Mouse (Mus musculus) ZHBTc4 (cell line): ENCODE measurements around the gene Pitpnm2.
"Not testable (repeated sequence)": the region's sequence is repeated elsewhere in the genome, so short reads cannot be mapped to it uniquely, and the experiment has no call there.

Source experiments
- DNase-seq: peaks from one replicate; pipeline ENCODE4 v3.0.0-alpha.2; 2011; ENCODE audit warnings: low read depth, low spot score

The Pitpnm2 gene

DNA sequence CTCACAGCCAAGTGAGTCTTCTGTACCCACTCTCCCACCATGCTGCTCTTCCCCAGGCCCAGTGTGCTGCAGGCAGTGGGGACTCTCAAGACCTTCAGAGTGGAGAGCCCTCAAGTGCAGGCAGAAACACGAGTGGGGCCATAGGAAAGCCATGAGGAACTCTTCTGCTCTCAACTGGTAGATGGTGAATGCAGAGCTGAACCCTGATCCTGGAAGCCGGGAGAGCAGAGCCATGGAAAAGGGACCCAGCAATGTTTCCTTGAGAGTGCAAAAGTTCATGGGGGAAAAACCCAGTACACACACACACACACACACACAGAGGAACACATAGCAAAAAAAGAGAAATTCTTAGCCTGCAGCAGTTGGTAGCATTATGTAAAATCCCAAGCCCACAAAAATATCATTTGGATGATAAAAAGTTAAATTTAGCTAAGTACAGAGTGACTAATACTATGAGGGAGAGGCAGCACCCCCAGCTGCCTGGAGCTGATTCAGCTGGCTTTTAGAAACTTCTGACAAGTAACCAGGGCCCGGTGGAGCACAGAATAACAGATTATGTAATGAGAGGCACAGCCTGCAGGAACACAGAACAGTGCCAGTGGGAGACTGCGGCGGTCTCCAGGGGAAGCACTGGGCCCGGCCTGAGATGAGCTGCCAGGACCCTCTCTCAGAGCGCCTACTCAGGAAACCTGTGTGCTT lies 28.4 kb downstream of the Pitpnm2 start:
- DNase-seq: no peak

DNA sequence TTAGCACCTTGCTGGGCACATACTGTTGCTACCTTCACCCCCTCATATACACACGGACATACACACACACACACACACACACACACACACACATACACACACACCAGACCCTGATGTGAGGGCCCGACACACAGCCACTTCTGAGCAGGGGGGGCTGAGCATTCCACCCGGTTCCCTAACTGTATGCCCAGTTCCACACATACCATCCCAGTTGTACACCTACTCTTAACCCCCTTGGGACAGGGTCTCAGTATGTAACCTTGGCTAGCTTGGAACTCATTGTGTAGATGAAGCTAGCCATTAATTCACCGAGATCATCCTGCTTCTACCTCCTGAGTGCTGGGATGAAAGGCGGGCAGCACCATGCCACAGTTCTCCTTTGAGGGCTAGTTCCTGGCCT lies 29.0 kb downstream of the Pitpnm2 start:
- no peak for DNase-seq

DNA sequence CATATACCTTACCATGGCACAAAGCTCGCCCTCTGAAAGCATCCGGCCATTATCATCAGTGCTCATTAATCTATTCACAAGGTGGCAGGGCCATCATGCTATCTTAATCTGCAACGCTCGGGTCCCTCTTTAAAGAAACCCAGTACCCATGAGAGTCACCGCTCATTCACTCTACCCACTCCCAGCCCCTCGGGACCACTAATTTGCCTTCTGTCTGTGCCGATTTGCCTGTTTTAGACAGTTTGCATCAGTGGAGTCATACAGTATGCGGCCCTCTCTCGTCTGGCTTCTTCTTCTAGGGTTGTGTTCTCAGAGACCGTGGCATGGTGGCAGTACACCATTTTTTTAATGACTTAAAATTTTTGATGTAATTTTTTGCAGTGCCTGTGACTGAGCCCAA lies 30.1 kb downstream of the Pitpnm2 start:
- DNase-seq: no peak

DNA sequence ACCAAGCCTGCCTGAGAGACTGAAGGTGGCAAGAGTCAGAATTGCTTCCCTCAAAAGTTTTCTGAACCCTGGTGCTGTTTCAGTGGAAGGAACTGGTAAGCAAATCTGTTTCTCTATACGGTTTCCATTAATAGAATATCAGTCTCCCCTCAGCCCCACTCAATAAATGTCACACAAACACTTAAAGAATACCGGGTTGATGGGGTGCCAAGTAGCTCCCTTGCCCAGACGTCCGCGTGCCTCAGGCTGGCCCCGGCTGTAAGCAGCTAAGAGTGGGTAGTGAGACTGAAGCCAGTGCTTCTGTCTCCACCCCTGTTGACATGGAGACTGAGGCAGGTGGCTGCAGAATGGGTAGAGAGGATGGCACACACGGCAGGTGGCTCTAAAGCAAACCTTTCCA lies 30.6 kb downstream of the Pitpnm2 start:
- no peak for DNase-seq

DNA sequence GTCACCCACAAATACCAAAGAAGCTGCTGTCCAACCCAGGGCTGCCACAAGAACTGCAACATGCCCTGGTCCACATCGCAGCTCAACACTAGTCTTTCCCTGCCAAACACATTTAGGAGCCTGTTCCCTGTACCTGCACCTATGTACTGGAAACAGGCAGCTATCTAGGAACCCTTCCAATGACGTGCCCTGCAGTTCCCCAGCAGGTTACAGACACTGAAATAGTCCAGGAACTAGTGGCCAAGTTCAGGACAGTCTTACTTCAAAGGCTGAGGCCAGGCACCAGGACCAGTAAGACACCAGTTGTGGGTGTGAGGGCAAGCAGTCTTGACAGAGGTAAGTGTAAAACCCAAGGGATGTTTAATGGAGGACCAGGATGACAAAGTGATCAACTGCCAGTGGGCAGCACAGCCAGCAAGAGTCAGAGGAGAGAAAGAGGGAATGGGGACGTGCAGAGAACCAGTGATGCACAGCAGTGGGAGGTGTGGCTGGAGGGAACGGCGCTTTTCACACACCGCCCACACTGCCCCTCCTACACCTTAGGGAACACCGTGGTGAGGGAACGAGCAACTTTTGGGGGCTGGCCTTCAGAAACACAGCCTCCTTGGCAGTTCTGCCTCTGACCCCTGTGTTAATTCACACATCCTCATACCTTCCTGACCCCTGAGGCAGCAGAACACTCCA lies 31.9 kb downstream of the Pitpnm2 start:
- no peak for DNase-seq

DNA sequence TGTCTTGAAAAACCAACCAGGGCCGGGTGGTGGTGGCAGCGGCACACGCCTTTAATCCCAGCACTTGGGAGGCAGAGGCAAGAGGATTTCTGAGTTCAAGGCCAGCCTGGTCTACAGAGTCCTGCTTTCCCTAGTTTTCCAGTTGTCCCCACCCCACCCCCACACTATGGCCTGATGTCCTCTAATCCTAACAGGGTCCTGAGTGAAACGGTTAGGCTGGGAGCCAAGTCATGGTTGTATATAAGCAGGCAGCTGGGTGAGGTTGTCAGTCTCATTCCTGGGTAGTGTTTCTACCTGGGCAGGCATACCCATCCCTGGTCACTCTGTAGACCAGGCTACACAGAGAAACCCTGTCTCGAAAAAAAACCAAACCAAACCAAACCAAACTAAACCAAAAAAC lies 32.5 kb downstream of the Pitpnm2 start:
- not testable (repeated sequence) for DNase-seq

DNA sequence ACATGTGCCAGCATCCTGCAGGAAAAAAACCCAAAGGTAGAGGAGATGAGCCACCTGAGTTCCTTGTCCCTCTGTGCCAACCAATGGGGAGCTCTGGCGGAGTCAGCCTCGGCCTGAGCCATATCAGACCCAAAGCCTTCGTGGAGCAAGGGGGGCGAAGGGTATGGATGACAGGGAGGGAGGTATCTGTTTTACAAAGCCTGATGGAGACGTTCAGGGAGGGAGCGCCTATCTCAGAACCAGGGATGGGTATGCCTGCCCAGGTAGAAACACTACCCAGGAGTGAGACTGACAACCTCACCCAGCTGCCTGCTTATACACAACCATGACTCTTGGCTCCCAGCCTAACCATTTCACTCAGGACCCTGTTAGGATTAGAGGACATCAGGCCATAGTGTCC lies 33.2 kb downstream of the Pitpnm2 start:
- no peak for DNase-seq

DNA sequence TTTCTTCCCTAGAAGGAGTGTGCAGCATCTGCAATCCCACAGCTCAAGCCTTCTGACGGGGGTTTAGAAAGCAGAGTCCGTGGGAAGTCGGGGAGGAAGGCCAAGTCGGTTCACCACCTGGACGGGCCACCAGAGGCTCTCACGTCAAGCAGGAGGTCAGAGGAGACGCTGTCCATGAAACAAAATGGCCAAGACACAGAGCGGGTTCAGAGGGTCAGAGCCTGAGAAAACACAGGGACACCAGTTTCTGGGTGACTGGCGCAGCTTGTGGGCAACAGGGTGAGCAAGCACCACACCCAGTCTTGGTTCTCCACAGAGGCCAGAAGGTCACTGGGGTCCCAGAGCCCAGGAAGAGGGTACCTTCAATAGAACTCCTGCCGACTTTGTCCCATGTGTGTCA lies 33.9 kb downstream of the Pitpnm2 start:
- no peak for DNase-seq

DNA sequence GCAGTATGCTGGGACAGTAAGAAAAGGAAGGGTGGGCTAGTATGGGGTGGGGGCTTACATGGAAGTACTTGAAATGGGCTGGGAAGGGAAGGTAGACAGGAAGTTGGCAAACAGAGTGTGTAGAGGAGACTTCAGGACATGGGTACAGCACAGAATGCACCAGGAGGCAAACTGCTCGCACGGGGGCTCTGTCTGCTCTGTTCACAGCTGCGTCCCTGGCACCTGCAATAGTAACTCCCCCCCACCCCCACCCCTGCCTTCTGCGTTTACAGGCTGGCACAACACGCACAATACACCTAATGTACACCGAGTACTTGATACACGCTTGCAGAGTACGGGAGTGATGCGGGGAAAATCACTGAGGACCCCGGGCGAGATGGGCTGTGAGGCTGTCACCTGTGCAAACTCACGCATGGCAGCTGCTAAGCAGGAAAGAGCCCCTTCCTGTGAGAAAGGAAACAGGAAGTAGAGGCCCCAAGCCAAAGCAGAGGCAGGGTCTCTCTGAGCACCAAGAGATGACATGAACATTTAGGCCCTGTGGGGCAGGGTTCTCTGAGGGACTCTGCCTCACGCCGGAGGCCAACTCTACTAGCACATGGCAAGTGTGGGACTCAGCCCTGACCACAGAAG lies 34.9 kb downstream of the Pitpnm2 start:
- no peak for DNase-seq

DNA sequence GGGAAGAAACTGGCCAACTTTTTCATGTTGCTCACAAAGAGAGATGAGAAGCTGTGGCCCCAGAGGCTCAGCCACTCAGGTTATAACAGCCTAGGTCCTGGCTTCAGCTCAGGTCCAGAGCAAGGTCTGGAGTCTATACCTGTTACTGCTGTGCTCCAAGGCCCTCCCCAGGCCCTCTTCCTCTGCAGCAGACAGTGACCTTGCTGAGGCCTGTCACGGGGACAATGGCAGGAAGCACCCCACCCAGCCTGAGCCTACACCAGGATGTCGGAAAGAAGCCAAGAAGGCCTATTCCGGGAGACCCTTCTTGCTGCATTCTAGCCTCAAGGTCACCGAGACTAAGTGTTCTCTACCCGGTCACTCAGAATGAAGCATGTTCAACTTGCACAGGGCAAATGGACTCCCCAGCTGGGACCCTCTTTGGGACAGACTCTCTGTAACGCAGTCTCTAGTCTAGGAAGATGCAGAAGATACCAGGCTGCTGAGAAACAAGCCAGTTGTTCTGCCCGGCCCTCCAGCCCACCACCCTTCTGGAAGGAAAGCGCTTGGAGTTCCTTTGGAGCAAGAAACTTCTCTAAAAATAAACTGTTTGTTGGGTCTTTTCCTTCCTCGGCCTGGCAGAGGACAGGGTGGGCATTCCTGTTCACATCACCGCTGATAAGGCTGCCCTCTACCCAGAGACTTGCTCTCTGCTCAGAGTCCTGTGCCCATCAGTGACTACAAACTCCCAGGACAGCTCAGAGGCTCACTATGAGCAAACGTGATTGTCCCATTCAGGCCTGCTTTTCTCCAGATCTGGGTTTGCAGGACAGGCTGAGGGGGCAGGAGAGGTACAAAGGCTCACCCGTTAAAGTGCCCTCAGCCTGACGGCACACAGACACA lies 35.7 kb downstream of the Pitpnm2 start:
- DNase-seq: peak; percentile 43

DNA sequence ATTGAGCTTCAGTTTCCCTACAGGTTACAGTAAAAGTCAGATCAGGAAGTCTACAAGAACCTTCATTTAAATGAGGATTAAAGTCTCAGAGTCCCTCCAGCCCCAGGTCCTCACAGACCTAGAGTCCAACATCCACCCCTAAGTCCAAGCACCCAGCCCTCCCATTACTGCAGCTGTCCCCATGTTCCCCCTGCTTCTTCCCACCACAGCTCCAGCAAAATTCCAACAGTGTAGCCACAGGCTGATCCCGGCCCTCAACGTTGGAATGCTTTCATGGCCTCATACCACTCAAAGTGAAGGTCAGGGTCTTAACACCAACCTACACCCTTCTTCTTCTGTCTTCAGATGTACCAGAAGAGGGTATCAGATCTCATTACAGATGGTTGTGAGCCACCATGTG lies 37.9 kb downstream of the Pitpnm2 start:
- DNase-seq: no peak

DNA sequence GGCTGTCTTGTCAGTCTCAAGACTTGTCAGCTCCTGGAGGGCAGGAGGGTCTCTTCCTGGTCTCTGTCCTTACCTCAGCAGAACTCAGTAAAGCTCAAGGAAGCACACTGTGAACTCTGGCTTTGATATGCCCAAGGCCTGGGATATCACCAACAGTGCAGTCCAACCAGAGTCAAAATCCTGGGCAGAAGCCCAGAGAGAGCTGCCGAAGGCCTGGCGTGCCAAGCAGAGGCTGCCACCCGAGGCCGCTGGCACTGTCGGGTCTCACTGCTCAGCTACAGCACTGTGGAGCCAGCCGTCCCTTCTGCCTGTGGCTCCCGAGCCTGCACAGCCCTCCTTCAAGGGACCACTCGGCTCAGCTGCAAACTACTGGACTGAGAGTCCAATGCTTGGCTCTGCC lies 38.3 kb downstream of the Pitpnm2 start:
- DNase-seq: no peak

DNA sequence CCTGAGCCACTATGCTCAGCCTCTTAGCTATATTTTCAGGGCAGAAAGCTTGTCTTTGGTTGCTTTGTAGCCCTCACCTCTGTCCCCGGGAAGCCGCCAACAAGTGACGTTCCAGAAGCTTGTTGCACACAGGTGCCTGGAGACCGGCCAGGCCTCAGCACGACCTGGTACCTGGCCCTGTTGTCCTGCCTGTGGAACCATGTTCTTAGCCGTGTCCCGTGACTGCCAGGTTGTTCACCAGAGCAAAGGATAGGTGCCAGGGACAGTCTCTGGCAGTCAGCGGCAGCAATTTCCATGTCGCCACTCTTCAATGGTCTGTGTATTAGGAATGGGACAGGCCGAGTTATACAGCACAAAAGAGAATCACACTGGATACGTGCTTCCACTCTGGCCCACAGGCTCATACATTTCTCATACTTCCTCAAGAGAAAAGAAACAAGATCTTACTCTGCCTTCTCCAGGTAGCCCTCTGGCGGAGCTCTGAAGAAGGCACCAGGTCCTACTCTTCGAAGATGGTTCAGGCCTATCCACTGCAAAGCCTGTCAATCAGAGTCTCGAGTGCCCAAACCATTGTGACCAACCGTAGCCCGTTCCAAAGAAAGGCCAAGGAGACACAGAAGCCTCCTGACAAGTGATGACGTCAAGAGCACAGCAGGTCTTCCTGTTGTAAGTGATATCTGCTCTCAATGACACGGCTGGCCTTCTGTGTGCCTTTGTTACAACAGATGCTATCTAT lies 39.1 kb downstream of the Pitpnm2 start:
- DNase-seq: peak; percentile 67

DNA sequence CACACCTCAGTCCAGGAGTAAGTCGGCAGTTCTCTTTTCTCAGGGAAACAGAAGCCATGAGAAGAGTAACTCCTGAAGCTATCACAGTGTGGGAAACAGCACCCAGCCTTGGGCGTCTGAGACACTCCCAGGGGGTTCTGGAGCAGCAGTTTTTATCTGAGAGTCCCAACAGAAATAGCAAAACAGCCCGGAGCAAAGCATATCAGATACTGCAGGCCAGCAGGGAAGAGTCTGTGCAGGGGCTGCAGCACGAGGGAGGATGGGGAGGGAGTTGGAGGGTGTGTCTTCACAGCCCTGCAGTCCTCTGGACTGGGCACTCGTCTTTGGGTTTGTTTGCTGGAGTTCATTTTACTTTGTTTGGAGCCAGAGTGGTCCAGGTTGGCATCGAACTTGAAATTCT lies 39.7 kb downstream of the Pitpnm2 start:
- no peak for DNase-seq

DNA sequence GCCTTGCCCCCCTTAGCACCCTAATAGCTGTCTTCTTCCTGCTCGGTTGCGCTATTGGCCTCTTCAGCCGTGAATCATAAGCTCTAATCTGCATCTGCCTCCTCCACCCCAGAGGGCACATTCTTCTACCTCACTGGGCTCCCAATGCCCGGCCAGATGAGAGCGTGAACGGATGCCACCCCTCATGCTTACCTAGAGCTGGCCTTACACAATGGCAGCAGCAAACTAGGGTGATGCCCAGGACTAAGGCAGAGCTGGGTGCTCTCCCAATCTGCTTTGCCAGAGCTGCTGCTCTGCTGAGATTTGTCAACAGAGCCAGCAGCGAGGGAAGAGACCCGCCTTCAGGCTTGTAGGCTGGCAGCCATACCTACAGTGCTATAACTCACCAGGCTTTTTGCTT lies 41.5 kb downstream of the Pitpnm2 start:
- DNase-seq: no peak

DNA sequence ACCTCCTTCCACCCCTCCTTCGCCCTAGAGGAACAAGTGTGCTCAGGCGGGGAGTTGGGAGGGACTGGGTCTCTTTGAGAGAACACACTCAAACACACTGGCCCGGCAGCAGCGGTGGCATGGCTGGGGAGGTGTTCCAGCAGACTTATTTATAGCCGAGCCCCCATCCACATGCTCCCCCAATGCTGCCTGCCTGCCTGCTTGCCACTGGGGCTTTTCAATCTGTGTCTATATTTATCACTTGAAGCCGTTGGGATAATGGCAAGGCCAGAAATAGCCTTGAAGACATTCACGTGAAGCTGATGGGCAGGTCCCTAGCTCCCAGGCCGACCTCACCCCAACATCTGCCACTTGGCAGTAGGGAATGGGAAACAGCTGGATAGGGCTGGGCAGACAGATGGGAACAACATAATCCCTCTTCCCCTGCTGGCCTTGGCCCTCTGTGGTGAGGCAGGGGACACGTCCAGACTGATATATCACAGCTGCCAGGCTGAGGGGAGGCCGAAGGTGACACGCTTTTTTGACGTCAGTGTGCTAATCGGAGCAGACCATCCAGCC lies 43.0 kb downstream of the Pitpnm2 start:
- no peak for DNase-seq

DNA sequence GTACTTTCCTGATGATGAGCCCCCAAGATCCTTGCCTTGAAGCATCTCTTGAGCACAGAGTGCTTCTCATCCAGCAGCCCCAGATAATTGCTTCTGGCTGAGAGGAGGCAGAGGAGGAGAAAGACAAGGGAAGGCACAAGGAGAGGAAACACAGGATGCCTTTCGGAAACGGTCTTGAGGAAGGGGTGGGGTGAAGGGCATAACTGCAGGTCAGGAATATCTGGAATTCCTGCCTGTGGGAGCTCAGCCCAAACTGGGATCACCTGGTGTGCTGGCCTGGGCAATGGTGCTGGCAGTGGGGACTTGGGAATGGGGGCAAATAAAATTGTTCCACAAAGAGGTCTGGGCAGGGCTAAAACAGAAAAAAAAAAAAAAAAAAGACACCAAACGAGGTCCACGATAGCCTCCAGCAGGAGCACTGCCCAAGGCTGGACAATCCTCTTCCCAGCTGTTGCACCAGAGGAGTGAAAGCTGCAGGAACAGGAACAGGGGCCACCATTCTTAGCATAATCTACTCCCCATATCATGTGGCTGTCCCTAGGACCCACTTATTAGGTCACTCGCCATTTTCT lies 43.7 kb downstream of the Pitpnm2 start:
- DNase-seq: peak; percentile 60

DNA sequence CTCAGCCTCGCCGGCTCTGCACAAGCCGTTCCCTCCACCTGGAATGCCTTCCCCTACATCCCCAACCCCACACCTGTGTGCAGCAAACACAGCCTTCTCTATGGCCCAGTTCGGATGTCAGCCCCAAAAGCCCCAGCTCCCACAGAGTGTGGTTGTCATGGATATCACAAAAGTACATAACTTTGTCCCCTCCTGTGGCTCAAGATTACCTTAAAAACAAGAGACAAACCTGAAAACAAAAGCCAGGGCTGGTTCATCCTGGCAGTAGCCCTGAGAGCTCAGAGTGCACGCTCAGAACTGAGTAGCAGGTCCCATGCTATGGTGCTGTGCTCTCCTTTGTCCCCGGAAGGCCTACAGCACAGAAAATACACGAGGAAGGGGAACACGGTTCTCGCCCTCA lies 44.3 kb downstream of the Pitpnm2 start:
- DNase-seq: peak; percentile 39

DNA sequence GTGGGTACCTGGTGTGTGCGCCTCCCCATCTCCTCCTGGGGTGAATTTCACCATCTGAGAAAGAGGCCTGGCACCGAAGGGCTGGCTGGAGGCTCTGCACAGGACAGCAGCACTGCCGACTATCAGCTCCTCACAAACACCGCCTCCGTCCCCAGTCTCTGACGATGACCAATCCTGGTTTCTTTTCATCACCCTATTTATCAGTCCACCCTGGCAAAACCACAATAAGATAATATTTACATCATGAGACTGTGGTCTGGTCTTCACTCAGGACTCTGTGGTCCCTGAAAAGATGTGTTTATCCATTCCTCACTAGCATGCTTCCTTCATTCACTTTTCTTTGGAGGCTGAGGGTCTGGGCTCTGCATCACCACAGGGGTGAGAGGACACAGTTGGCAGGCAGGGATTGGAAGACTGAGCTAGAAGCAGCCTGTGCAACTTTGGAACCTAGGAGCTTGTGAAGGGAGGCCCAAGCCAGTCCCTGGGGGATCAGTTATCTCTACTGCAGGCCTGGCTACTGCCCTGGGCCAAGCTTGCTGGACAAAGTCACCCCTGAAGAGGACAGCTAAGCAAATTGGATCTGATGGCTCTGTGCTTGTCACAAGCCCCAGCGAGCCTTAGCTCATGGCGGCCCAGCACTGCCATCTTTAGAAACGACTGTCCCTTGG lies 45.3 kb downstream of the Pitpnm2 start:
- DNase-seq: no peak

DNA sequence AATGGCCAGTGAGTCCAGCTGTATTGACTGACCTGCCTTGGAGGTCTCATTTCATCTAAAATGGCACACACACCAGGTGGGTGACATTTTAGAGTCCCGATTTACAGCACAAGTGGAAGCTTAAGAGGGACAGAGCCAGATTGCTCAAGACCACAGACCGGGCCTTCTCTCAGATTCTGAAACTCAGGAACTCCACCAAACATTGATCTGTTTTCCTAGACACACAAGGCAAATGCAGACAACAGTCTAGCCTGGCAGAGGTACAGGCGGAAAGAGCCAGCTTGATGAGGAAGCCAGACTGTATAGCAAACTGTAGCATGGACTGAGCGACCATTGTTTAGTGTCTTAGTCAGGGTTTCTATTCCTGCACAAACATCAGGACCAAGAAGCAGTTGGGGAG lies 46.3 kb downstream of the Pitpnm2 start:
- DNase-seq: no peak
